Mouse (Mus musculus): ENCODE results near the gene Tle6.

- TF ChIP-seq CTCF (IDR thresholded peaks at IDR 0.05; ENCODE audit: extremely low read depth, insufficient read depth, insufficient read length, insufficient replicate concordance) (no peak), POLR2A (IDR thresholded peaks at IDR 0.05; ENCODE audit: low read depth, low read length) (no peak)
These were observed 46.8 kb downstream of the Tle6 start for GRCm38 (mm10) chr10:81553807-81554755.
